Mouse (Mus musculus) left cerebral cortex, postnatal 10 days (tissue): Measurements from ENCODE around the gene Cdk4. TPM values are rescaled to one million over a fixed set of nuclear protein-coding genes. Genes with fewer than 3 reads are reported as not detected.

Experiments
- DNase-seq, 2 experiments: peaks; one replicate each; pipeline ENCODE4 v3.0.0; 2021 to 2022; ENCODE audit warnings: low spot score in 2 of 2, mixed read lengths in 1 of 2; ENCODE audit errors: extremely low spot score in 1 of 2
- intact Hi-C: fragments of 180-260 bp; cut with DNase I; formaldehyde crosslinking; loops from one replicate; pipeline ENCODE4 v1.15.1; 2025
- total RNA-seq, 2 experiments: library from RNA; stranded (reverse); gene quantifications; 2 replicates each; pipeline ENCODE4 v1.2.3; 2021

Gene Cdk4
- 100 to 1,000 TPM; 114 to 123 TPM for total RNA-seq

DNA sequence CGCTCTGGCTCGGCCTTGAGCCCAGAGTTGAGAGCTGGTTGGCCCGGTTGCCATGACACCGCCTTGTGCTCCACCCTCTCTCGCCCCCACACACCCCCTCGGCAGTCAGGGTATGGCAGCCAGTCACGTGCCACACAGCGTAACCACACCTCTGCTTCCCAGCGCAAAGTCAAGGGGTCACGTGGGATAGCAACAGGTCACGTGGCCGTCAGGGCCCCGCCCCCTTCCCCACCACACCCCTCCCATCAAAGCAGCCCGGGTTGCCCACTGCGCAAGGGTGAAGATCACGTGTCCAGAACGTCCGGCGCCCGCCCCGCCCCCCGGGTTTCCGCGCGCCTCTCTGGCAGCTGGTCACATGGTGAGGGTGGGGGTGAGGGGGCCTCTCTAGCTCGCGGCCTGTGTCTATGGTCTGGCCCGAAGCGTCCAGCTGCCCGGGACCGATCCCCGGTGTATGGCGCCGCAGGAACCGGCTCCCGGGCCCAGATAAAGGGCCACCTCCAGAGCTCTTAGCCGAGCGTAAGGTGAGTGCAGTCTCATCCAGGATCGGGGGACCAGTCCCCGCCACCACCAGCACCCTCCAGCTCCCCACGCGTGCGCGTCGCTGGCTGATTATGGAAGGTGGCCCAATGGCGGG, at the start of gene Cdk4:
Gene Cdk4 (plus strand): TSS at position 296 of the 634 bp plus-strand sequence.
- intact Hi-C loops: no loop called here

DNA sequence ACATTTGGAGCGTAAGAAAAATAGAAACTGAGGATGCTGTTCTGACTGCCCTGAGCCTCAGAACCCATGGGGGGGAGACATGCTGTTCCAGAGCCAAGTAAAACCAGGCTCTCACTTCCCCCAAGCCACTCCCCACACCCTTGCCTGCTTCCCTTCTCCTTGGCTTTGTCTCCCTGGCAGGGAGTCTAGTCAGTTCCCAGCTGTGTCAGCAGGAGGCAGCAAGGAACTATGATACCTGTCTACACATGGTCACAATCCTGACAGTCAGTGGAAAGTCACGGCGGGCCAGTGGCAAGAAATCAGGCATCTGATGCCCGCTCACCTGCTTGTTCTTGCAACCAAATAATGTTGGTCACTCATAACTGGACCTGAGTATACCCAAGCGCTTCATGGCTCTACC, 46.8 kb upstream of the Cdk4 start:
- intact Hi-C loops: no loop called here
- no peak for DNase-seq

More for the DNA sequence above, at the start of gene Cdk4:
- DNase-seq: peak; percentile 98 to 99

DNA sequence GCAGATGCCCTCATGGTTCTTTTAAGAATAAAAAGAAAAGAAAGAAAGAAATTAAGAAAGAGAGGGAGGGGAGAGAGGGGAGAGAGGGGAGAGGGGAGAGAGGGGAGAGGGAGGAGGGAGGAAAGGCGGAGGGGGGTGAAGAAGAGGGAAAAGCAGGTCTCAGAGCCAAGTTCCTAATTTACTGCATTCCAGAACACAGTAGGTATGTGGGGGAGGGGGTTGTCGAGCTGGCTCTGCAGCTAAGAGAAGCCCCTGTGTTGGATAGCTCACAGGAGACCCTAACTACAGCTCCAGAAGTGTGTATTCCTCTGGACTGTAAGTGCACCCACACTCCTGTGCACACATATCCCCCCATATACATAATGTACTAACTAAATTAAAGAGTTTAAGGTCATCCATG, 46.3 kb upstream of the Cdk4 start:
- intact Hi-C loops: no loop called here
- DNase-seq: no peak

DNA sequence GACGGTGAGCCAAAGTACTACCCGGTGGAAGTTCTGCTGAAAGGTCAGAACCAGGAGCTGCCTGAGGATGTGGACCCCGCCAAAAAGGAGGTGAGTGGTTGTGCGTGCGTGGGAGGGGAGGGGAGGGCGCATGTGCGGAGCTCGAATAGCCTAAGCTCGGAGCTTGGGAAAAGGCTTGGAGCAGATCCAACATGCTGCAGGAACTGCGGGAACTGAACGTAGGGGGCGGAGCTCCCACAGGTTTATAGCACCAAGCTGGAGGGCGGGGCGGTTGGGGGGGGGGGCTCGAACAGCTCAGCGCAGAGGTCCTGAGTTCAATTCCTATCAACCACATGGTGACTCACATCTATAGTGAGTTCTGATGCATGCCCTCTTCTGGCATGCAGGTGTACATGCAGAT, 44.9 kb upstream of the Cdk4 start:
- no peak for DNase-seq
- intact Hi-C loops: no loop called here

DNA sequence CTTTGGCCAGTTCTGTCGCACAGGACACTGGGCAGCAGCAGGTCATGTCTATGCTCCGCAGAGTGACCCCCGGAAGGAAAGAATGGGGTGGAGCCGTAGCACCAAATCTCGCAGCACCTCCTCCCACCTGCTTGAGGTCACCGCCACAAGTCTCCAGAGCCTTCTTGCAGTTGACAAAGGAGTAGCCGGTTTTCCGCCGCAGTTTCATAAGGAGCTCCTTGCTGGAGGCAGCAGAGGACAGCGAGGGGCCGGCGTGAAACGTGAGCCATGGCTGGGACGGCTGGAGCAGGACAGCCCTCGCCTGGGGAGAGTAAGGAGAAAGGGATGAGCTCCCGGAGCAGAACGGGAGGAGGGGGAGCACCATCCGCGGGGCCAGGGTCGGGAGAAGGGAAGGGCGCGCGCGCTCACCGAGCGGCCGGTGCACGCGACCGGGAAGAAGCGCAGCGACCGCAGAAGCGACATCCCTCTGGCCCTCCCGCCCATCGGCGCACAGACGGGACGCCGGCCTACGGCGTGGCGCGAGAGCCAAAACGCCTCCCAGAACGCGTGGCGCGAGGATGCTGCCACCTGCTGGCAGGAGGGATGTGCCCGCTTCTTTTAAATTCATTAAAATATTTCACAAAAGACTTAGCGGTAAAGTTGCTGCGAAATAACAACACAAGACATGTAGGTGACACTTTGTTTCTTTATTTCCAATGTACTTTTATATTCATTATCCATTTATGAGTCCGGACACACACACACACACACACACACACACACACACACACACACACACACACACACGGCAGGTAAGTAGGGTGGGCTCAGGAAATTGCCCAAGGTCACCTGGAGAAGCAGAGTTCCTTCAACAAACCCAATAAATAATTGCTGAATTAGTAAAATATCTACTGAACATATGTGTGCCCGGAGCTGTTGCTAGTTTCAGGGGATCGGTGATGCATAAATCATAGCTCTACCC, 32.7 kb upstream of the Cdk4 start, which contains the start of gene Tsfm:
Gene Tsfm (minus strand): TSS at position 505 of the 961 bp plus-strand sequence.
- peak; percentile 81 to 94 for DNase-seq
- intact Hi-C loops: loop anchor here (2.0 to 5.0 kb wide), 2 partner anchors 38 to 112 kb away; no protein-coding TSS in a partner anchor

DNA sequence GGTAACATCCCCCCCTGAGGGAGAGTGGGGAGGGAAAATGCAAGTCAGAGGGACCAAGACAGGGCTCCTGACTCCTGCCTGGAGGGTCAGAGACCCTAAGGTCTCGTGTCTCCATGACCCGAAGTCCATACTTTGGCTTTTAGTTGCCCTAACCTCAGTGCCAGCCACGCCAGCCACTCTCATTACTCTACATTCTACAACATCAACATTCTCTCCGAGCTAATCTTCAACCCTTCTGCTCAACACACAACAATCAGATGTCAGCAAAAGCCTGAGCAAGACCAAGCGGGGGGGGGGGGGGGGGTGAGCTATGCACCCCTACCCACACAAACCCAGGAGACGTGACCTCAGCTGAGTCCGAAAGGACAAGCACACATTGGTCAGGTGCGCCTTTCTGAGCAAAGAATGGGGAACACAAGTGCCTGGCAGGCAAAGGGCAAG, 30.0 kb upstream of the Cdk4 start:
- DNase-seq: no peak
- intact Hi-C loops: loop anchor here (5.0 kb wide), 1 partner anchor 41 kb away; no protein-coding TSS in a partner anchor

DNA sequence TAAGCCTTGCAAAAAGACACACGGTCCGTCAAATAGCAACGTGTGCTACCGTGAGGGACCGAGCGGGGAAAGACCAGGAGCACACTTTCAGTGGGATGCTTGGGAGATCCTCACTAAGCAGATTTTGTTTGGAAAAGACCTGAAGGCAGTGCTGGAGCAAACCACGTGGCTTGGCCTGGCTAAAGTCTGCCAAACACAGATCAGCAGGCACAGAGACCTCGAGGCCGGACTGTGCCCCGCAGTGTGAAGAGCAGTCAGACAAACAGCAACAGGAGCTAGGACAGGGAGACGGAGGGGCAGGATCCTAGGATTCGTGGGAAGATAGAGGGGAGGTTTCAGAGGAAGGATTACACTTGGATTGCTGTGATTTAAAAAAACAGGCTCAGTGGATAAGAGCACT, 27.1 kb upstream of the Cdk4 start:
- DNase-seq: no peak
- intact Hi-C loops: no loop called here

DNA sequence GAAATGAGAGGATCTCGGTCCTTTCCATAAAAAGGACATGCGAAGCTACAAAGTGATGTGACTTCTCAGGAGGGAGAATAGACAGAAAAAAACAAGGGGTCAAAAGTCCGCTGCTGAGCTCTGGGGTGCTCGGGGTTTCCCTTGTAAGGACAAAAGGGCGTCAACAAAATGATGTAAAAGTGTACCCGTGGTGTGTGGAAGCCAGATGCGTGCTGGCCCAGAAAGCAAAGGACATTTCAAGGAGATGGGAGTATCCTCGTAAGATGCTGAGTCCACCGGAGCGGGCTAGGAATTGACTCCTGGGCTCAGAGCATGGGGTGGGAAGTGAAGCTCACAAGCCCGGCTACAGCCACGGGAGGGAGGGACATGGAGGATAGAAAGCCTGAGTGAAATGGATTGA, 25.7 kb upstream of the Cdk4 start:
- intact Hi-C loops: no loop called here
- no peak for DNase-seq

DNA sequence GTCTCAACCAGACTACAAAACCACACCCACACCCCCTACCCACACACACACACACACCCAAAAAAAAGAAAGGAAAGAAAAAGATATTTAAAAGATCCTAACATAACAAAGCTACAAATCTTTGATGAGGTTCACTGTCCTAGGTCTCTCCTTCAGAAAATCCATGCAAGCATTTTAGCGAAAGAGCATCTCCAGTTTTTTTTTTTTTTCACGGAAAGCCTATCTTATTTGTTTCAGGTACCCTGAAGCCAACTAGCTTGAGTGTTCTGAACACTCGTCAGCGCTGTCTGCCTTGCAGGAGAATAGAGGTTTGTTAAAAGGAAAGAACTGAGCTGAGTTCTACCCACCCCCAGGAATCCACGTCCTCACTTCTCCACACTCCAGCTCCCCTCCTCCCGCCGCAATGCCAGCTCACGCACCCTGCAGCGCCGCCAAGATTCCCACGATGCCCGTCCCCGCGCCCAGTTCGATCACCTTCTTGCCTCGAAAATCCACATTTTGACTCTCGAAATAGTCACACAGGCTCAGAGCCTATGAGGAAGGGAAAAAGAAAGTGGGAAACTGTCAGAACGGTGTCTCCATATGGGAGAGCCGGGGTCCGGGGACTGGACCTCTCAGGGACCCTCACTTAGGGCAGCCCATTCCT, 22.6 kb upstream of the Cdk4 start:
- DNase-seq: peak in 1 of 2 experiments; percentile 63

DNA sequence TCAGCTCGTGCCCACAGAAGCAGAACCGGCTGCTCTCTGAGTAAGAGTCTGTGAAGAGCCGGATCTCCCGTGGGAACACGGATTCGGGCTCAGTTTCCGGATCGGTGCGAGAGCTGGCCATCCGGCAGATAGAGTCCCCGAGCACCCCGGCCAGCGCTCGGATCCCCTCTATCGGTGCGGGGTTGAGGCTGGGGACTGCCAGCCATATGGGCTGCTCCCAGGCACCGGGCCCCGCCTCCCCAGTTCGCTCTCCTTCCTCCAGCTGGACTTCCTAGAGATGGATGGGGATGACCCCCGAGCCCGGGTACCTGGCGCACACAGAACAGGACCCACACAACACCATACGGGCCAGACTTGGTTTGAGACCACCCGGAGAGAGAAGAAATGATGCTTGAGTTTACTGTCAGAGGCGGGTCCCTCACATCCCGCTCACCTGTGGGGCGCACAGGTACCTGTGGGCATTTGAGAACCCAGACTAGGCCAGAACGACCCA, 22.0 kb upstream of the Cdk4 start, which contains the start of the genes Mettl1 and Eef1akmt3:
Gene Mettl1 (plus strand): TSS at position 141 of the 493 bp plus-strand sequence.
Gene Eef1akmt3 (minus strand): TSS at position 240 of the 493 bp plus-strand sequence.
- intact Hi-C loops: no loop called here
- peak in 1 of 2 experiments; percentile 60 for DNase-seq

More for the DNA sequence above, 22.6 kb upstream of the Cdk4 start:
- intact Hi-C loops: no loop called here

DNA sequence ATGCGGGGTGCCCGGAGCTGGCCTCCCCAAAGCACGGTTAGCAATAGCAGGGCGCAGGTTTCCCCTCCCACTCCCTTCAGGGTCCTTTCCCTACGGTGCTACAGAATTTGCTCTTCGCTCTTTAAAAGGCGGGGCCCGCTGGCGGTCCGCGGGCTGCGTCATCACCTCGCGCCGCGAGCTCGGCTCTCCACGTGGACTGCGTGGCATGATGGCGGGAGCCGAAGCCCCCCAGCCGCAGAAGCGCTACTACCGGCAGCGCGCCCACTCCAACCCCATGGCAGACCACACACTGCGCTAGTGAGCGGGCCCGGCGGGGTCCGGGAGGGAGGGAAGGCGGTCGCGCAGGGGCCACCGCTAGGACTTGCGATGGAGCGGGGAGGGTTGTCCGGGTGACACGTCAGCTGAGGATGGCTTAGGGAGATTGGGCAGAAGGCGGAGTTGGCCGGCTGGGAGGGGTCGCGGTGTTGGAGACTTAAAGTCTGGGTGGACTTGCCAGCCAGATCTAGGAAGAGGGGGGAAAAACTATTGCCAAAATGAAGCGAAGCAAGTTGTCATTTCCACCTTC, 21.5 kb upstream of the Cdk4 start:
- DNase-seq: peak; percentile 90 to 93
- intact Hi-C loops: no loop called here

DNA sequence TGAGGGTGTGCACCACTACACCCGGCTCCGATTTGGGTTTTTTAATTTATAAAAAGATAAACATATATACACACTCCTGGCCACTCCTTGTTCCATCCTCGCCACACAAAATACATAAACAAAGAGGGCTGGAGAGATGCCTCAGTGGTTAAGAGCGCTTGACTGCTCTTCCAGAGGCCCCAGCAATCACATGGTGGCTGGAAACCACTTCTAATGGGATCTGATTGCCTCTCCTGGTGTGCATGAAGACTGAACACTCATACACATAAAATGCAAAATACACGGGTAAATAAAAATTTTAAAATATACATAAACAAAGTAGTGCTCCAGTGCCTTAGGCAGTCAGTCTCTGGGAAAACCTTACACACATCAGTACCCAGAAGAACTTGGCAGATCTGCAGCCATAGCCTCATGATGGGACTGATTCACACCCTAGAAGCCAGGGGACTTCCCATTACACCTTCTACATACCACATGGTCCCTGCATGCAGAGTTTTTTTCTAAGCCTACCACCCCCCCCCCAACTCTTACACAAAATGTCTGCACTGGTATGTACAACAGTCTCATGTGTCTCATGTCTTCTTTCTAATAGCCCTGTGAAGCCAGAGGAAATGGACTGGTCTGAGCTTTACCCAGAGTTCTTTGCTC, 20.7 kb upstream of the Cdk4 start:
- intact Hi-C loops: no loop called here
- DNase-seq: no peak

DNA sequence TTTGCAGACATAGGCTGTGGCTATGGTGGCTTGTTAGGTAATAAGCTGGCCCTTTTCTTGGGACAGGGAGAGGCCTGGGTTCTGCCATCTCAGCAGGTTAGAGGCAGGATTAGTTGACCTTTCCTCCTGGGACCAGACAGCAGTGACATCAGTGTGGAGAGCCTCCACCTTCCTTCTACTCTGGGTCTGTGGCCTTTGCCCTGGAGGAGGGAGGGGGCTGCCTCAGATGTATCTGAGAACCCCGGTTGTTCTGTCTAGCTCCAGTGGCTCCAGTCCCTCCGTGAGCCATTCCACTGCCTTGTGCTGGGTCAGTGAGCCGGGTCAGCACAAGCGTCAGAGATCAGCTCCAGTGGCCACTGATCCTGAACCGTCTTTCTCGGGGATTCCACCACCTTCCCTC, 20.1 kb upstream of the Cdk4 start:
- no peak for DNase-seq
- intact Hi-C loops: no loop called here

DNA sequence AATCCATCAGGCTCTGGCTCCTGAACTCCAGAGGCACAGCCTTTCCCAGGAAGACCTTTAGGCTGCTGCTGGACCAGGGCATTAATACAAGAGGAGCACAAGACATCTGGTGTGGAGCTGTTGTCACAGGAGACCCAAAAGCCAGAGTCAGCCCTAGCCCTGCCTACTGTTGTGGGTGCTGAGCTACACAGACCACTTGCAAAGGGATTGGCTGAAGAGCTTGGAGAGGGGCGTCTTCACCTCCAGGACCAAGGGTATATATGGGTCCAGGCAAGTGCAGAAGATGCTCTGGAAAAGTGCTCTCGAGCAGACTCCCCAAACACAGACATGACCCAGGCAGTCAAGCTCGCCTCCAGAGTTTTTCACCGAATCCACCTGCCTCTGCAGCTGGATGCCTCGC, 15.4 kb upstream of the Cdk4 start, which contains the start of gene Cyp27b1:
Gene Cyp27b1 (plus strand): TSS at position 297 of the 400 bp plus-strand sequence.
- intact Hi-C loops: no loop called here
- DNase-seq: no peak

DNA sequence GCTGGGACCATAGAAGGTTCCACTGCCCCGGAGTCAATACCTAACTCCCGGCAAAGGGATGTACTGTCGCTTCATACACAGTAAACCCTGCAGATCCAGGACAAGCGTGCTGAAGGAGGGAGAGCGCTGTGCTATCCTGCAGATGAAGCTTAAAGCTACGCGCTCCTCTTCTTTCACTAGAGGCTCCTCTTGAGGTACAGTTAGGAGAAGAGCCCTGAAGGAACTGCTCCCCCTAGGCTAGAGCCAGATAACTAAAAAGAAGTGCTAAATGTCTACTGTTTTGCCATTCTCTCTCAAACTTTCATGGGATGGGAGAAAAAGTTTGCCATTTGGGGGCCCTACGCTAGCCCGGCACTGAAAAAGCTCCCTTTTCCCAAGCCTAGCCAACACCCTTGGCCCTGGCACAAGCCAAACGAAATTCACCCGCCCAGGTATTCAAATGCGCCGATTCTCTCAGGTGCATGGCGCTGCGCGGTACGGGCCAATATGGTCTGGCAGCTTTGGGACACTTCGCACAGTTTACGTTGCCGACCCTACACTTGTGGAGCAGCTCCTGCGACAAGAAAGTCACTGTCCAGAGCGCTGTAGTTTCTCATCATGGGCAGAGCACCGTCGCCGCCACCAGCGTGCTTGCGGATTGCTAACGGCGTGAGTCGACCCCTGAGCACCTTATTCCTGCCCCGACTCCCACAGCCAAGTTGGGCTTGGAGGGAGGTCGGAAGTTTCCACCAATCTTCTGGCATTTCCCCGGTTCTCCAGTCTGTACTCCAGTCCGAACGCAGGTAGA, 14.5 kb upstream of the Cdk4 start:
- DNase-seq: no peak
- intact Hi-C loops: no loop called here

DNA sequence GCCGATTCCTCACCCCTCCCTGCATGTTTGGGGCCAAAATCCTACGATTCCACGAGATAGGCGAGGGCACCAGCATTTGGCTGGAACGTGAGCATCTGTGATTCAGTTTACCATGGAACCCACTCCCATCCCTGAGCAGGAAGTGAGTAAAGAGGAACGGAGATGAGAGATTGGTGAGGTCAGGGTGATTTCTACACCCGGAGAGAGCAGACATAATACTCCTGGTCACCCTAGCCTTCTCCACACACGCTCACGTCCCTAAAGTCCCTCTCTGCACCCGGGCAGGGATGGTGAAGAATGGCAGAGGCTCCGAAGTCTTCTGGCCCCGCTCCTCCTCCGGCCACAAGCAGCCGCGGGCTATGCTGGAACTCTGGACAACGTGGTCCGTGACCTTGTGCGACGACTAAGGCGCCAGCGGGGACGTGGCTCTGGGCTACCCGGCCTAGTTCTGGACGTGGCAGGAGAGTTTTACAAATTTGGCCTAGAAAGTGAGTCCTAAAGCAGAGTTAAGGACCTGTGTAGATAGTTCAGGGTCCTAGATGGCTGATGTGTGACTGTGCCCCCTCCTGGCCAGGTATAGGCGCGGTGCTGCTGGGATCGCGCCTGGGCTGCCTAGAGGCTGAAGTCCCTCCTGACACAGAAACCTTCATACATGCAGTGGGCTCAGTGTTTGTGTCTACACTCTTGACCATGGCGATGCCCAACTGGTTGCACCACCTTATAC, 13.8 kb upstream of the Cdk4 start:
- no peak for DNase-seq
- intact Hi-C loops: no loop called here

DNA sequence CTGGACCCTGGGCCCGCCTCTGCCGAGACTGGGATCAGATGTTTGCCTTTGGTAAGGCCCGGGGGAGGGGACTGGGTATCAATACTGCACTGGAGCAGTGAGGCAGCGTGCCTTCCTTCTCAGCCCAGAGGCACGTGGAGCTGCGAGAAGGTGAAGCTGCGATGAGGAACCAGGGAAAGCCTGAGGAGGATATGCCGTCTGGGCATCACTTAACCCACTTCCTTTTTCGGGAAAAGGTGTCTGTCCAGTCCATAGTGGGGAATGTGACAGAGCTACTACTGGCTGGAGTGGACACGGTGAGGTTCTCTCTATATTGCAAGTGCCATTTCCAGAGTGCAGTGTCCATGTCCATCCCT, 13.2 kb upstream of the Cdk4 start:
- intact Hi-C loops: no loop called here

More for the DNA sequence above, 13.2 kb upstream of the Cdk4 start:
- no peak for DNase-seq
